Mouse (Mus musculus): ENCODE results near the gene Rnf41. TPM values are rescaled to one million over a fixed set of nuclear protein-coding genes. Genes with fewer than 3 reads are reported as not detected.

Gene Rnf41
- polyA plus RNA-seq (2015; fragmentation: Nextera tagmentation; extraction: Ambion mirVana): 73.4 and 74.3 TPM in 2 replicates

DNA sequence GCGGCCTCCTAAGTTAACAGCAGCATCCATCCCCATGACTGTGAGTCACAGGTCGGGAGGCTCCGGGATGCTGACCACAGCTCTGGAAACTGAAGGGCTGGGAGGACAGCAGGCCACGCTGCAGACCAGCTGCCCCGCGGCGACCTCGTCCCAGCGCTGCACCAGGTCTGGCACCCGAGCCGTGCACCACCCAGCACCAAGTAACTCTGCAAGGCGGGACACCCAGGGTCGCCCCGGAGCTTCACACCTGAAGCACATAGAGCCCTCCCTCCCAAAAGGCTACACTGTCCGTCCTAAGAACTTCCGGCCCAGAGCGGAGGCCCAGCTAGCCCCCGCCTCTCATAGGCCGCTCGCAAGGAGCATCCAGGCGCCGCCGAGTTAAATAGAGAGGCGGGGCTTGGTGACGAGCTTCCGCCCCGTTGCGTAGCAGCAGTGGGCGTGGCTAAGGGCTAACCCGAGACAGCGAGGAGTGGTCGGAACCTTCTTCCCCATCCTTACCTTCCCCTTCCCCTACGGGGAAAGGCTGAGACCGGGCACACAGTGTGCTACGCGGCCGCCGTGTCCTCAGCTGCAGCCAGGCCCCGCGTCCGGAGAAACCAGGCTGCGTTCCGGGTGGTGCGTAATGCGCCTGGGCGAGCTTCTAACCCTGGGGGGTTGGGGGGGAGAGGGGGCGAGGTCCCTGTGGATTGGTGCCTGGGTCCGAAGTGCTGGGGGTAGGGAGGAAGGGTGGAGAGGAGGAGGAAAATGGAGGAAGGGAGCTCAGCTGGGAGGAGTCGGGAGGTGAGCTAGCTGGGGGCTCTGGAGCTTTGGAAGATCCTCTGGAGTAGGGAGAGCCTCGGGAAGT, at the start of gene Rnf41, which contains the start of gene Nabp2:
TSS of gene Rnf41 (plus strand) at position 447 of the 844 bp plus-strand sequence.
TSS of gene Nabp2 (minus strand) at position 282 of the 844 bp plus-strand sequence.
- H3K9ac ChIP-seq: peak within 1 kb of the TSS; percentile 93
- H3K4me1 ChIP-seq (replicated peaks): peaks cover 57% of the 10 kb centered on the region
- peak within 1 kb of the TSS; percentile 97 for H3K27ac ChIP-seq (replicated peaks)
- peak within 1 kb of the TSS; percentile 92 for H3K4me3 ChIP-seq
- no peaks in the 10 kb centered on the region for H3K9me3 ChIP-seq
- H3K4me2 ChIP-seq: peak within 1 kb of the TSS; percentile 90
- H3K27me3 ChIP-seq: no peaks in the 10 kb centered on the region
- under 1% methylated on average over 50 of the region's 50 CpGs for WGBS
- peak; percentile 86 for ATAC-seq (ENCODE audit: low read depth)
- H3K36me3 ChIP-seq: peaks cover 40% of the 10 kb centered on the region

- H3K27me3 ChIP-seq: no peaks in the 10 kb centered on the region
- no peak overlapping the region for H3K9ac ChIP-seq
- H3K4me1 ChIP-seq (replicated peaks): peaks cover 3% of the 10 kb centered on the region; the same call in 1 of the 2 replicates
- no peak overlapping the region for H3K4me3 ChIP-seq
- H3K4me2 ChIP-seq: no peak overlapping the region
- peaks cover 85% of the 10 kb centered on the region for H3K36me3 ChIP-seq
- H3K27ac ChIP-seq (replicated peaks): no peak overlapping the region
- H3K9me3 ChIP-seq: no peaks in the 10 kb centered on the region
- ATAC-seq (ENCODE audit: low read depth): no peak
- WGBS: 91% methylated on average over 6 of the region's 6 CpGs
These were observed 49.6 kb upstream of the Rnf41 start for GRCm38 (mm10) chr10:128361836-128362235.

- H3K4me2 ChIP-seq: no peak overlapping the region
- H3K4me3 ChIP-seq: no peak overlapping the region
- no peaks in the 10 kb centered on the region for H3K9me3 ChIP-seq
- ATAC-seq (ENCODE audit: low read depth): no peak
- 56% methylated on average over 3 of the region's 3 CpGs for WGBS
- H3K4me1 ChIP-seq (replicated peaks): peaks cover 10% of the 10 kb centered on the region
- H3K27ac ChIP-seq (replicated peaks): no peak overlapping the region
- no peaks in the 10 kb centered on the region for H3K27me3 ChIP-seq
- peaks cover 79% of the 10 kb centered on the region for H3K36me3 ChIP-seq
- H3K9ac ChIP-seq: no peak overlapping the region
These were observed 48.9 kb upstream of the Rnf41 start for GRCm38 (mm10) chr10:128362568-128362967.

DNA sequence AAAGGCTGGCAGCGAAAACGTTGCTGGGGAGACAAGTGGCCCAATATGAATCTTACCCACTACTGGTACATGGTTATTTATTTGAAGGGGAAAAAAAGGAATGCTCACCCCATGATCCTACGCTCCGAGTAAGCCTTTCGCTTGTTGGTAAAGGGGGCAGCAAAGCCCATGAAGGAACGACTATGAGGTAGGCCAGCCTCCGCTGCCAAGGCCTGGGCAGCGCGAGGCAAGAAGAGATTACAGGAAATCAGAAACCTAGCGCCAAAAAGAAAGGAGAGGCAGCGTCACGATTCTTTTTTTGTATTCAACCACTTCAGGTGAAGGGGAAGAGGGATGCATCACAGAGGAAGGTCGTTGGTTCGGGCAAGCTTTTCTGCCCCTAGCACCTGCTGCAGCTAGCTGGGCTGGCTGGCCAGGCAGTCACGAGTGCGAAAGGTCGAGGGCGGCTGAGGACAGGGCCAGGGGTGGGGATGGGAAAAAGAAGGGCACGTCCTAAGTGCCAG, 43.5 kb upstream of the Rnf41 start:
- WGBS: 18% methylated on average over 19 of the region's 19 CpGs
- Histone ChIP-seq H3K36me3 (peaks cover 26% of the 10 kb centered on the region), H3K4me1 (replicated peaks) (peaks cover 22% of the 10 kb centered on the region), H3K4me3 (peak overlapping the region; percentile 64), H3K9ac (peak overlapping the region; percentile 79), H3K27ac (replicated peaks) (peak overlapping the region; percentile 98), H3K9me3 (no peaks in the 10 kb centered on the region), H3K4me2 (peak overlapping the region; percentile 90), H3K27me3 (no peaks in the 10 kb centered on the region)
- ATAC-seq (ENCODE audit: low read depth): no peak

DNA sequence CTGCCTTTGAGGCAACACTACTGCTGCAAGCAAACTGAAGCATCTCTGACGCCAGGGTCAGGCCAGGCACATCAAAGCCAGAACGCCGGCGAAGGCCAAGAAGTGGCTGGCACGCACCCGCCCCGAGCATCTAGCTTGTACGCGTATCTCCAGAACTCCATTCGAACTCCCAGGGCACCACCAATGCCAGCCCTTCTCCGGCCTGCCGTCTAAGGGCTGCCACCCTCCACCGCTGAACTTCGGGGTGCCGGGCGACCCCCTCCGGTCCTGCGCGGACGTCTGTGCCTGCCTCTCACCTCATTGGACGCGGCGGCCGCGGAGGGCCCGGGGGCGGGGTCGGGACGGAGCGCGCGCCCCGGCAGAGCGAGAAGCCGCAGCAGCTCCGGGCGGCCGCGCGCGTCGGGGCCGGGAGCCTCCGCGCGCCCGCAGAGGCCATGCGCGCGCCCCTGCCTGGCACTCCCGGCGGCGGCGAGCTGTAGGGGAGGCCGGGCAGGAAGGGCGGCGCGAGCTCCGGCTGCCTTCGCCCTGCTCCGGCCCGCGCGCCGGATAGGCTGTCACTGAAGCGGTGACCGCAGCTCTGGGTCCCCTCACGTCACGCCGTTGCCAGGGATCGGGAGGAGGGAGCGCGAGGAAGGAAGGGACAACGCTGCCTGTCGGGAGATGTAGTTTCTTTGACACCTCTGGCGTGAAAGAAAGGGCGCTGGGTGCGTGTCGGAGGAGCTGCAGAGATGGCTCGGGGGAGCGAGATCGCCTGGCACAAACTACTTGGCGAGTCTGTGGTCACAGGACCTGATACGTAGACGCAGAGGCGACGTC, 42.8 kb upstream of the Rnf41 start, which contains the start of gene Coq10a:
TSS of gene Coq10a (minus strand) at position 596 of the 816 bp plus-strand sequence.
- peaks cover 22% of the 10 kb centered on the region for H3K4me1 ChIP-seq (replicated peaks)

GRCm38 (mm10) chr10:128369218-128369543, 42.3 kb upstream of the Rnf41 start:
- H3K4me1 ChIP-seq (replicated peaks): peaks cover 22% of the 10 kb centered on the region
- no peak for ATAC-seq (ENCODE audit: low read depth)
- H3K4me3 ChIP-seq: peak overlapping the region; percentile 64
- H3K27me3 ChIP-seq: no peaks in the 10 kb centered on the region
- 6% methylated on average over 9 of the region's 9 CpGs for WGBS
- H3K4me2 ChIP-seq: peak overlapping the region; percentile 90
- no peaks in the 10 kb centered on the region for H3K9me3 ChIP-seq
- H3K9ac ChIP-seq: peak overlapping the region; percentile 79
- H3K36me3 ChIP-seq: peaks cover 14% of the 10 kb centered on the region
- H3K27ac ChIP-seq (replicated peaks): peak overlapping the region; percentile 98

More for the DNA sequence above, 42.8 kb upstream of the Rnf41 start, which contains the start of gene Coq10a:
- Histone ChIP-seq H3K9me3 (no peaks in the 10 kb centered on the region), H3K27ac (replicated peaks) (peak within 1 kb of the TSS; percentile 98), H3K4me2 (peak within 1 kb of the TSS; percentile 90), H3K9ac (peak within 1 kb of the TSS; percentile 79), H3K4me3 (peak within 1 kb of the TSS; percentile 64), H3K27me3 (no peaks in the 10 kb centered on the region), H3K36me3 (peaks cover 19% of the 10 kb centered on the region)
- WGBS: under 1% methylated on average over 87 of the region's 87 CpGs
- peak; percentile 96 for ATAC-seq (ENCODE audit: low read depth)

DNA sequence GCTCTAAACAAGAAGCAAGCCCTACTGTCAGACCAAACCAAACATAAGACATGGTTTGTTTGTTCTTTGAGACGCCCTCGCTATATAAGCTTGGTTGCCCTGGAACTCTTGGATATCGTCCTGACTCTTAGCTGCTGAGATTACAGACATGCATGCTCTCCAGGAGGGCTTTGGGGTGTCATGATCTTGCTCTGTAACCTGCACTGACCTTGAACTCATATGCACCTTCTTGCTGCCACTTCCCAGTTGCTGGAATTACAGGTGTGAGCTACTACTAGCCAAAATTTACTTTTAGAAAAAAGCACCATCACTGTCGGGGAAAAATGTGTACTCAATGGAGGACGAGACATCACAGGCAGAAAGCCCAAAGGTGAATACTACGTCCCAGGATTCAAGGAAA, 41.9 kb upstream of the Rnf41 start:
- Histone ChIP-seq H3K4me1 (replicated peaks) (peaks cover 22% of the 10 kb centered on the region), H3K4me2 (peak overlapping the region; percentile 90), H3K9me3 (no peaks in the 10 kb centered on the region), H3K4me3 (peak overlapping the region; percentile 64), H3K9ac (peak overlapping the region; percentile 79), H3K27ac (replicated peaks) (peak overlapping the region; percentile 98), H3K27me3 (no peaks in the 10 kb centered on the region), H3K36me3 (peaks cover 10% of the 10 kb centered on the region)
- ATAC-seq (ENCODE audit: low read depth): no peak
- 77% methylated on average over 6 of the region's 6 CpGs for WGBS

GRCm38 (mm10) chr10:128370021-128370420, 41.4 kb upstream of the Rnf41 start:
- H3K9ac ChIP-seq: no peak overlapping the region
- H3K27ac ChIP-seq (replicated peaks): peak overlapping the region; percentile 98; the same call in 1 of the 2 replicates
- H3K9me3 ChIP-seq: no peaks in the 10 kb centered on the region
- H3K4me3 ChIP-seq: no peak overlapping the region
- H3K4me2 ChIP-seq: no peak overlapping the region
- peaks cover 7% of the 10 kb centered on the region for H3K36me3 ChIP-seq
- WGBS: 60% methylated on average over 6 of the region's 6 CpGs
- H3K4me1 ChIP-seq (replicated peaks): peaks cover 22% of the 10 kb centered on the region
- no peaks in the 10 kb centered on the region for H3K27me3 ChIP-seq
- no peak for ATAC-seq (ENCODE audit: low read depth)

DNA sequence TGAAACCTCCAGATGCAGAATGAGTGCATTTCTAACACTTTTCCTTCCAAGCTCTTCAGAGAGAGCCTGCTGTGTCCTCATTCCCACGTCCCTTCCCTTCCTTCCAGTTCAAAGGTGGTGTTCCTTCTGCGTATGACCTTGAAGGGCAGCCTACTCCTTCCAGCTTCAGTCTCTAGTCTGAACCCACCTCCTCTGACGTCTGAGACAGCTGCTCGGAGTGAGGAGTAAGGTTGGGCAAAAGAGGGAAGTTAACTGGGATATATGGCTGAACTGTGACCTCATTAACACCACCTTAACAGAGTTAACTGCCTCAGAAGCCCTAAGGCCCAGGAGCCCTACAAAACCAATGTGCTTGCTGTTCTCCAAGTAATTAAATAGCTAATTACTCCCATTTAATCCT, 40.9 kb upstream of the Rnf41 start:
- no peak overlapping the region for H3K27ac ChIP-seq (replicated peaks)
- H3K4me1 ChIP-seq (replicated peaks): peaks cover 22% of the 10 kb centered on the region
- ATAC-seq (ENCODE audit: low read depth): no peak
- H3K4me2 ChIP-seq: no peak overlapping the region
- no peaks in the 10 kb centered on the region for H3K9me3 ChIP-seq
- H3K27me3 ChIP-seq: no peaks in the 10 kb centered on the region
- WGBS: 56% methylated on average over 4 of the region's 4 CpGs
- no peak overlapping the region for H3K4me3 ChIP-seq
- H3K36me3 ChIP-seq: peaks cover 1% of the 10 kb centered on the region
- no peak overlapping the region for H3K9ac ChIP-seq

- Histone ChIP-seq H3K4me2 (no peak overlapping the region), H3K9me3 (no peaks in the 10 kb centered on the region), H3K27ac (replicated peaks) (no peak overlapping the region), H3K4me3 (no peak overlapping the region), H3K36me3 (no peaks in the 10 kb centered on the region), H3K27me3 (no peaks in the 10 kb centered on the region), H3K9ac (no peak overlapping the region), H3K4me1 (replicated peaks) (peaks cover 25% of the 10 kb centered on the region)
- 83% methylated on average over 5 of the region's 5 CpGs for WGBS
- no peak for ATAC-seq (ENCODE audit: low read depth)
These were observed 39.3 kb upstream of the Rnf41 start for GRCm38 (mm10) chr10:128372142-128372541.

GRCm38 (mm10) chr10:128372989-128373748, 38.3 kb upstream of the Rnf41 start:
- no peak for ATAC-seq (ENCODE audit: low read depth)
- 78% methylated on average over 6 of the region's 6 CpGs for WGBS
- no peaks in the 10 kb centered on the region for H3K9me3 ChIP-seq
- H3K27me3 ChIP-seq: no peaks in the 10 kb centered on the region
- no peak overlapping the region for H3K4me2 ChIP-seq
- H3K4me3 ChIP-seq: no peak overlapping the region
- H3K36me3 ChIP-seq: 0 out of 2 replicates have a peak, but pooled peaks cover under 1% of the 10 kb centered on the region
- H3K4me1 ChIP-seq (replicated peaks): peaks cover 19% of the 10 kb centered on the region
- no peak overlapping the region for H3K9ac ChIP-seq
- H3K27ac ChIP-seq (replicated peaks): no peak overlapping the region

Measured in neural tube, embryonic 13.5 days (tissue).